Mouse (Mus musculus) heart, embryonic 13.5 days (tissue): ENCODE data around the gene Ndufb4. TPM values are rescaled to one million over a fixed set of nuclear protein-coding genes. Genes with fewer than 3 reads are reported as not detected.
A peak's percentile ranks its signal among the peaks of the same experiment; 100 is the strongest.

Experiments
- ATAC-seq: fragments of 200-750 bp; cut with Nextera tagmentation; 2 replicates; pipeline ENCODE4 v1.8.0; 2017; ENCODE audit warnings: moderate TSS enrichment; ENCODE audit not compliant: insufficient number of reproducible peaks, low FRiP score, low TSS enrichment; ENCODE audit errors: extremely low read depth
- H3K27ac ChIP-seq: fragments of 300-500 bp; sonication (generic); replicated peaks from 2 replicates; pipeline ENCODE4 v1.5.1; 2015; ENCODE audit warnings: moderate library complexity, mild to moderate bottlenecking, inconsistent platforms
- H3K27me3 ChIP-seq: fragments of 300-500 bp; sonication (generic); replicated peaks from 2 replicates; pipeline ENCODE4 v1.6.1; 2015; ENCODE audit warnings: mild to moderate bottlenecking, inconsistent platforms
- H3K36me3 ChIP-seq: fragments of 300-500 bp; sonication (generic); 2 replicates; pipeline ENCODE4 v1.6.1; 2015; ENCODE audit warnings: mild to moderate bottlenecking, inconsistent platforms
- H3K4me1 ChIP-seq: fragments of 300-500 bp; sonication (generic); 2 replicates; pipeline ENCODE4 v1.6.1; 2015; ENCODE audit warnings: inconsistent platforms
- H3K4me2 ChIP-seq: fragments of 300-500 bp; sonication (generic); 2 replicates; pipeline ENCODE4 v1.6.1; 2015; ENCODE audit warnings: inconsistent platforms, mild to moderate bottlenecking, moderate library complexity
- H3K4me3 ChIP-seq: fragments of 300-500 bp; sonication (generic); 2 replicates; pipeline ENCODE4 v1.5.1; 2015; ENCODE audit warnings: moderate library complexity, mild to moderate bottlenecking, inconsistent platforms
- H3K9ac ChIP-seq: fragments of 300-500 bp; sonication (generic); 2 replicates; pipeline ENCODE4 v1.6.1; 2015; ENCODE audit warnings: inconsistent platforms, mild to moderate bottlenecking, moderate library complexity
- H3K9me3 ChIP-seq: fragments of 300-500 bp; sonication (generic); 2 replicates; pipeline ENCODE4 v1.6.1; 2016; ENCODE audit warnings: inconsistent platforms
- WGBS: fragments of 180-500 bp; shearing (Covaris S2); methylation state at CpG from one replicate; pipeline ENCODE4 v1.1.7; 2015; ENCODE audit warnings: mixed read lengths; 5-methylcytosine and 5-hydroxymethylcytosine counted together
- polyA plus RNA-seq: library from polyadenylated mRNA; unstranded; fragments of >200 nt; fragmentation: Nextera tagmentation; extraction: Ambion mirVana; gene quantifications from 2 replicates; pipeline ENCODE4 v1.2.1, GENCODE M21; 2015

Gene Ndufb4
- polyA plus RNA-seq, 1 experiment from 2014 or later: 69.4 TPM

- peak overlapping the region; percentile 31; the same call in 1 of the 2 replicates for H3K4me2 ChIP-seq
- 54% methylated on average over 14 of the region's 14 CpGs for WGBS
- no peak for ATAC-seq
- H3K9me3 ChIP-seq: no peaks in the 10 kb centered on the region
- H3K9ac ChIP-seq: 0 out of 2 replicates have a peak overlapping the region, but pooled peaks have one; percentile 33
- peak overlapping the region; percentile 81 for H3K27ac ChIP-seq
- H3K4me1 ChIP-seq: peaks cover 83% of the 10 kb centered on the region
- H3K4me3 ChIP-seq: no peak overlapping the region
- no peaks in the 10 kb centered on the region for H3K27me3 ChIP-seq
- H3K36me3 ChIP-seq: no peaks in the 10 kb centered on the region
Observed at GRCm38 (mm10) chr16:37687301-37687980, 33.2 kb upstream of the Ndufb4 start.

- Histone ChIP-seq H3K36me3 (no peaks in the 10 kb centered on the region), H3K4me1 (peaks cover 89% of the 10 kb centered on the region), H3K27me3 (no peaks in the 10 kb centered on the region), H3K9me3 (no peaks in the 10 kb centered on the region), H3K4me2 (peak overlapping the region; percentile 31; the same call in 1 of the 2 replicates), H3K4me3 (no peak overlapping the region), H3K27ac (peak overlapping the region; percentile 81), H3K9ac (no peak overlapping the region)
- WGBS: 38% methylated on average over 12 of the region's 12 CpGs
- no peak for ATAC-seq
Observed at GRCm38 (mm10) chr16:37686834-37687233, 32.6 kb upstream of the Ndufb4 start.

- no peak for ATAC-seq
- Histone ChIP-seq H3K9me3 (no peaks in the 10 kb centered on the region), H3K36me3 (no peaks in the 10 kb centered on the region), H3K4me2 (no peak overlapping the region), H3K4me1 (peaks cover 82% of the 10 kb centered on the region), H3K27ac (peak overlapping the region; percentile 81; the same call in 1 of the 2 replicates), H3K4me3 (no peak overlapping the region), H3K9ac (no peak overlapping the region), H3K27me3 (no peaks in the 10 kb centered on the region)
- WGBS: 69% methylated on average over 6 of the region's 6 CpGs
Observed at GRCm38 (mm10) chr16:37685946-37686600, 31.8 kb upstream of the Ndufb4 start.

GRCm38 (mm10) chr16:37684634-37685441, 30.6 kb upstream of the Ndufb4 start:
- Histone ChIP-seq H3K27me3 (no peaks in the 10 kb centered on the region), H3K4me3 (peak overlapping the region; percentile 54), H3K27ac (peak overlapping the region; percentile 81), H3K36me3 (no peaks in the 10 kb centered on the region), H3K9me3 (no peaks in the 10 kb centered on the region), H3K9ac (peak overlapping the region; percentile 88), H3K4me2 (peak overlapping the region; percentile 78), H3K4me1 (peaks cover 70% of the 10 kb centered on the region)
- WGBS: 2% methylated on average over 25 of the region's 25 CpGs
- ATAC-seq: peak; percentile 15; the same call in 1 of the 2 replicates

- 7% methylated on average over 8 of the region's 8 CpGs for WGBS
- ATAC-seq: no peak
- H3K27me3 ChIP-seq: no peaks in the 10 kb centered on the region
- no peaks in the 10 kb centered on the region for H3K9me3 ChIP-seq
- peaks cover 64% of the 10 kb centered on the region for H3K4me1 ChIP-seq
- H3K4me2 ChIP-seq: peak overlapping the region; percentile 78
- H3K9ac ChIP-seq: peak overlapping the region; percentile 88
- H3K27ac ChIP-seq: peak overlapping the region; percentile 81
- no peaks in the 10 kb centered on the region for H3K36me3 ChIP-seq
- H3K4me3 ChIP-seq: peak overlapping the region; percentile 54
Observed at GRCm38 (mm10) chr16:37684259-37684633, 30.0 kb upstream of the Ndufb4 start.

- Histone ChIP-seq H3K27me3 (no peaks in the 10 kb centered on the region), H3K4me1 (peaks cover 62% of the 10 kb centered on the region), H3K4me3 (peak overlapping the region; percentile 54), H3K9me3 (no peaks in the 10 kb centered on the region), H3K27ac (peak overlapping the region; percentile 81), H3K4me2 (peak overlapping the region; percentile 78), H3K36me3 (no peaks in the 10 kb centered on the region), H3K9ac (peak overlapping the region; percentile 88)
- ATAC-seq: peak; percentile 6; the same call in 1 of the 2 replicates
- 15% methylated on average over 16 of the region's 16 CpGs for WGBS
Observed at GRCm38 (mm10) chr16:37683154-37684130, 29.2 kb upstream of the Ndufb4 start.

GRCm38 (mm10) chr16:37682309-37682975, 28.2 kb upstream of the Ndufb4 start:
- Histone ChIP-seq H3K36me3 (no peaks in the 10 kb centered on the region), H3K27me3 (no peaks in the 10 kb centered on the region), H3K4me2 (peak overlapping the region; percentile 78), H3K9me3 (no peaks in the 10 kb centered on the region), H3K9ac (peak overlapping the region; percentile 88; the same call in 1 of the 2 replicates), H3K4me3 (peak overlapping the region; percentile 54; the same call in 1 of the 2 replicates), H3K27ac (peak overlapping the region; percentile 81), H3K4me1 (peaks cover 54% of the 10 kb centered on the region)
- WGBS: 39% methylated on average over 7 of the region's 7 CpGs
- ATAC-seq: no peak

- H3K9me3 ChIP-seq: no peaks in the 10 kb centered on the region
- no peaks in the 10 kb centered on the region for H3K27me3 ChIP-seq
- no peak overlapping the region for H3K4me2 ChIP-seq
- no peak overlapping the region for H3K4me3 ChIP-seq
- peaks cover 38% of the 10 kb centered on the region for H3K4me1 ChIP-seq
- WGBS: 81% methylated on average over 8 of the region's 8 CpGs
- ATAC-seq: no peak
- no peak overlapping the region for H3K27ac ChIP-seq
- H3K9ac ChIP-seq: no peak overlapping the region
- H3K36me3 ChIP-seq: no peaks in the 10 kb centered on the region
Observed at GRCm38 (mm10) chr16:37680831-37681230, 26.6 kb upstream of the Ndufb4 start.

- 69% methylated on average over 2 of the region's 2 CpGs for WGBS
- H3K4me1 ChIP-seq: peaks cover 31% of the 10 kb centered on the region
- H3K27me3 ChIP-seq: no peaks in the 10 kb centered on the region
- H3K4me2 ChIP-seq: no peak overlapping the region
- H3K36me3 ChIP-seq: no peaks in the 10 kb centered on the region
- H3K4me3 ChIP-seq: no peak overlapping the region
- no peak overlapping the region for H3K27ac ChIP-seq
- H3K9me3 ChIP-seq: no peaks in the 10 kb centered on the region
- no peak for ATAC-seq
- H3K9ac ChIP-seq: no peak overlapping the region
Observed at GRCm38 (mm10) chr16:37680216-37680615, 26.0 kb upstream of the Ndufb4 start.

GRCm38 (mm10) chr16:37677586-37677985, 23.3 kb upstream of the Ndufb4 start:
- no peaks in the 10 kb centered on the region for H3K36me3 ChIP-seq
- WGBS: 80% methylated on average over 8 of the region's 8 CpGs
- H3K4me2 ChIP-seq: no peak overlapping the region
- ATAC-seq: no peak
- H3K4me3 ChIP-seq: no peak overlapping the region
- no peaks in the 10 kb centered on the region for H3K9me3 ChIP-seq
- H3K27ac ChIP-seq: no peak overlapping the region
- no peaks in the 10 kb centered on the region for H3K27me3 ChIP-seq
- peaks cover 8% of the 10 kb centered on the region for H3K4me1 ChIP-seq
- H3K9ac ChIP-seq: no peak overlapping the region
